Mouse (Mus musculus): ENCODE results near the gene Clns1a.

The Clns1a gene

GRCm38 (mm10) chr7:97765181-97765962 is 68.9 kb downstream of the Clns1a start:
- in situ Hi-C loops (cut with MboI) = no loop called here

- in situ Hi-C loops (cut with MboI) = no loop called here
These were observed 69.5 kb downstream of the Clns1a start for GRCm38 (mm10) chr7:97765963-97766347.

- in situ Hi-C loops (cut with MboI) = no loop called here
These were observed 70.2 kb downstream of the Clns1a start for GRCm38 (mm10) chr7:97766406-97767166.

- in situ Hi-C loops (cut with MboI) = no loop called here
These were observed 71.4 kb downstream of the Clns1a start for GRCm38 (mm10) chr7:97767841-97768240.

- in situ Hi-C loops (cut with MboI) = no loop called here
These were observed 72.6 kb downstream of the Clns1a start for GRCm38 (mm10) chr7:97769020-97769419.
